Mouse (Mus musculus): ENCODE data around the gene Caap1.

The Caap1 gene

GRCm38 (mm10) chr4:94556265-94557054 is at the start of gene Caap1, which contains the start of gene Gm10306:
Gene Caap1, minus strand, starts transcription at chr4:94556796.
Gene Gm10306, plus strand, starts transcription at chr4:94556546.
- peak; percentile 95 for DNase-seq (ENCODE audit: extremely low spot score)

- DNase-seq (ENCODE audit: extremely low spot score): no peak
Measured at GRCm38 (mm10) chr4:94605591-94605990, 49.0 kb upstream of the Caap1 start.

DNA sequence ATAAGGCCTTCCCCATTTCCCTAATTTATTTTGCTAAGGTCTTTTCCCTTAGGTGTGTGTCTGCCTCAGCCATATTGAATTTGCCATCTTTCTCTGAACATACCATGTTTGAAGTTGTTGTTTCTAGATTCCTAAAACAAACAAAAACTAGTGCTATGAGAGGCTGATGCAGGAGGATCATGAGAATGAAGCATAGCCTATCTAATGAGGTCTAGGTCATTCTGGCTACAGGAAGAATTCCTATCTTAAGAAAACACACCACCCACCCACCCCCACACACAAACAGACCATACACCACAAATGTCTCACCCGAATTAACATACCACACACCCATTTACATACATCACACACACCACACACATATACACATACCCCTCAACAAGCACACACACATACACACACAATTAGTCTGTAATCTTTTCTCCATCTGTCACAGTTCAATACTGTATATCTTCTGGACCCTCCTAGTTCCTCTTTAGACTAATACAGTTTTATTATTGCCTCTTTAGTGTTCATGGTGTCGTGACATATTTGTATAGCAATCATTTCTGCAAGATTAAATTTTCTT is 47.9 kb upstream of the Caap1 start:
- DNase-seq (ENCODE audit: extremely low spot score): no peak

DNA sequence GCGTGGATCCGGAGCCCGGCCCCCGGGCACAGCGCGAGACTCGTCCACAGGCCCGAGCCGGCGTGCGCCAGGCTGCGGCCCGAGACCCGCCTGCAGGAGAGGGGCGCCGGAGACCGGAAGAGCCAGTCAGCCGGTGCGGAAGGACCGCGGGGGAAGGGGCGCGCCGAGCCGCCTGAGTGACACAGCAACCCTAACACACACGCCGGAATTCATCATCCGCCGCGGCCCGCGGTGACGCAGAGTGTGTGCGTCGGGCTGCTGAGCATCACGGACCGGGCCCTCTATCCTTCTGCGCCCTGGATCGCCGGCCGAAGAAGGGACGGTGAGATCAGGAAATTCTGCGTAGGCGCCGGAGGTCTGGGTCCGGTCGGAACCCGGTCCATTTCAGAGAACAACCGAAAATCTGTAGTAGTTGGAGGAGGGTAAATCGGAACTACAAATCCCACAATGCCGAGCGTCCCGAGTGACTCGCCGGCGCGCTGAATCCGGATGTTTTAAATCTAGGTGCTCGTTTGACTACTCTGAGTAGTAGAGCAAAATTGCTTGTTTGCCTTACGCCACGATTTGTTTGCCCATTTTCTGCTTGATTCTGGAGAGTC is 46.5 kb upstream of the Caap1 start, which contains the start of gene Plaa:
Gene Plaa (minus strand): TSS at position 214 of the 599 bp plus-strand sequence.
- peak; percentile 94 for DNase-seq (ENCODE audit: extremely low spot score)

- DNase-seq (ENCODE audit: extremely low spot score): no peak
Measured at GRCm38 (mm10) chr4:94602496-94603030, 46.0 kb upstream of the Caap1 start.

GRCm38 (mm10) chr4:94601395-94601794 is 44.8 kb upstream of the Caap1 start:
- DNase-seq (ENCODE audit: extremely low spot score): no peak

DNA sequence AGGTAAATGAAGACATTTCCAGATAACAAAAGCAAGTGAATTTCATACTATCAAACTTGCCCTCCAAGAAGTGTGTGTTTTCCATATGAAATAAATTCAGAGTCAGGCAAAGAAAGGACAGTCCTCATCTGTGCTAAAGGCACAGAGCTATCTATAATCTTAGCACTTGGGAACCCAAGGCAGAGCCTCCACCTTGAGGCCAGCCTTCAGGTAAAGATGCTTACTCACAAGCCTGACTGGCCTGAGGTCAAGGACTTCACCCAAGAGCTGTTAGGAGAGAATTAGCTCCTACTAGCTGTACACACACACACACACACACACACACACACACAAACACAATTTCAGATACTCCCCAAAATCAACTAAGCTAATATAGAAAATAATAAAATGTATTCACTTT is 36.1 kb upstream of the Caap1 start:
- no peak for DNase-seq (ENCODE audit: extremely low spot score)

- DNase-seq (ENCODE audit: extremely low spot score): no peak
Measured at GRCm38 (mm10) chr4:94591765-94592381, 35.3 kb upstream of the Caap1 start.

DNA sequence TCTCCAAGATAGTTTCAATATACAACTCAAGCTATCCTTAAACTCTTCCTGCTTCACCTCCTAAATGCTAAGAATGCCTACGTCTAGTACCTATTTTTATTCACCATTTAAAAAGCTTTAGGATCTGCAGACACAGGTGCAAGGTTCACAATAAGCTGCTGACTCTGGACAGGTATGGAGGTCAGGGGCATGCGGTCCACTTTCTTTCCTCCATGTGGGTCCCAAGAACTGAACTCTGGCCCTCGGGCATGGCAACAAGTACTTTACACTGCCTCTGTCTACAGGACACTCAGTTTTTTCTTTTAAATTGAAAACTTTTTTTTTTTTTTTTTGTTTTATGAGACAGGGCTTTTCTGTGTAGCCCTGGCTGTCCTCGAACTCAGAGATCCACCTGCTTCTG is 16.1 kb upstream of the Caap1 start:
- DNase-seq (ENCODE audit: extremely low spot score): no peak

DNA sequence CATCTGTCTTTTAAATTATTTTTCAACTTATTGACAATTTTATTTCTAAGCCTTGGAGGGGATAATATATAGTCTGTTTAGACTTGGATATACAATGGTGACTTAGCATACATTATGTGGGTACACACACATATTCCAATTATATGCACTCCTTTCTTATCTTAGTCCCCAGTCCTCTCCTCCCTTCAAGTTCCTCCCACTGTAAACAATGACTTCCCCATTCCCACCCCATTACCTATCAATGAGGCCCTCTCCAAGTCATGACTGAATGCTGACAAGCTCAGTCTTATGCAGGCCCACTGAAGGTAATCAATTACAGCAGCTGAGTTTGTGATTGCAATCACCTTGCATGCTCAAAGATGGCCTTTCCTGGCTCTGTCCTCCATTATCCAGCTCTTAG is 7.7 kb upstream of the Caap1 start:
- DNase-seq (ENCODE audit: extremely low spot score): no peak

DNA sequence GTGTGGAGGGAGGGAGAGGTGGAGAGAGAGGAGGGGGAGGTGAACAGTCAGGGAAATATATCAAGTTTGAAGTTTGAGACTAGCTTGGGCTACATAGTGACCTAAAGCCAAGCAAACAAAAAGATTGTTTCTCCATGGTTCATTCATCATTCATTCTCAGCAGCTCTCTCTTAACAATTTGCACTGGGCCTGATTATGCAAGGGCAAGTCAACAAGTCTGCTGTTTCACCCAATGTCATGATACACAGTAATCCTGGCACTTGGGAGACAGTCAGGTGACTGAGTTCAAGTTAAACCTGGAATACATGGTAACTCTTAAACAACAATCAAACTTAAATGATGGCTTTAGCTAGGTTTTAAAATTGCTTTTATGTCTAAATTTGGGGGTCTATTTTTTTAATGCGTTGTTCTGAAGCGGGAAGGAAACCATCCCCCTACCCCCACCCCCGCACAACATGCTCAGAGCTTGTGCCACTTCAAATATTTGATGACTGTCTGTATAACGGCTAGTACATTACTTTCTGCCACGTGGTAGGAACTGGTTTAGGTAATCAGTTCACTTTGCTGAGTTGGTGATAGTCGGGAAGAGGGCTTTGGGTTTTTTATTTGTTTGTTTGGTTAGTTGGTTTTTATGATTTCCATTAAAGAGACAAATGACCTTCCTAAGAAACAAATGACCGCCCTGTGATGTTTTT is 5.5 kb upstream of the Caap1 start:
- DNase-seq (ENCODE audit: extremely low spot score): no peak

DNA sequence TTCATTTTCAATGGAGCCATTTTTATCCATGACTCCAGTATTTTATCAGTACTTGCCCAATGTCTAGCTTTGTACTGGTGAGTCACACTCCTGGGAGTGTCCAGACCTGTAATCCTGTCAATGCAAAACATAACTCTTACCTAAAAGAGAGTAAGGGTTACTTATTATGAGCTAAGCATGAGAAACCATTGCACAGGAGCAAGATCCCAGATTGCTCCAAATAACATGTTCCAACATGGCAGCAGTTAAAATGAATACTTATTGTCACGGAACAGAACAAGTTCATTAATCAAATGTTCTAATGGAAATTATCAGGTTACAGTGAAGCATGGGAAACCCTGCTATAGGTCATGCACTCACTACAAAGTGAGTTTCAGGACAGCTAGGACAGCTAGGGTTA is 3.7 kb upstream of the Caap1 start:
- no peak for DNase-seq (ENCODE audit: extremely low spot score)

DNA sequence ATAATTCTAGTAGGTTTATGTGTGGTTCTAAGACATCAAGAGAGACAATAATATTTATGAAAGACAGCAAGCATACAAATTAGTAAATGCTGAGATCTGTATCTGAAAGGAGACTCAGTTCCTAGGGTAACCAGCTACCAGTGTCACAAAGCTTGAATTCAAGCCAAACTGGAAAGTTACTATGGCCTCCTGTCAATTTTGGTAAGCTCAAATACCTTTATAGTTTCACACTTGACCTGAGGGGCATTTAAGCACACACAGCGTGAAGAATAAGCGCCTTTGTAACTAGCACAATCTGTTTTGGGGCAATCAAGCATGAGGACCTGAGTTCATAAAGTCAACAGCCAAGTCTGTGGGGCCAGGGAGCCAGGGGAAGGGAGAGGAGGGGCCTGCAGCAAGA is 2.7 kb upstream of the Caap1 start:
- peak; percentile 27 for DNase-seq (ENCODE audit: extremely low spot score)

- no peak for DNase-seq (ENCODE audit: extremely low spot score)
Measured at GRCm38 (mm10) chr4:94557145-94557544, 549 bp upstream of the Caap1 start.

DNA sequence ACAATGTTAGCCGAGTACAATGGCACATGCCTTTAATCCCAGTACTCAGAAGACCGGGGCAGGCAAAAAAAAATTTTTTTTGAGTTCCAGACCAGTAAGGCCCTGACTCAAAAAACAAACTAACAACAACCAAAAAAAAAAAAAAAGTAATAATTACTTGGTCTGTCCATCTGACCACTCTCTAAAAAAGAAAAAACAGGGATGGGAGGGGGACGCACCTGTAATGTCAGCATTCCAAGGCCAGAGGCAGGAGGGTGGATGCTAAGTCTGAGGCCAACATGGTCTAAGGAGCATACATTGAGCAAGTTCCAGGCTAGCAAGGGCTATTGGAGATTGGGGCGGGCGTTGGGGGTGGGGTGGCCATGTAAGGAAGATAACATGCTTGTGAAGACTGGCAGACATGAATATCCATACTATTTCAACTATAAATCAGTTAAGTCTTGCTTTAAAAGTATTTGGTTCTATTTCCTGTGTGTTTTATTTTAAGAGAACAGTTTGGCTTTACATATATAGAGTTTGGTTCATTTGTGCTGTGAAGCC is 1.6 kb downstream of the Caap1 start:
- no peak for DNase-seq (ENCODE audit: extremely low spot score)

DNA sequence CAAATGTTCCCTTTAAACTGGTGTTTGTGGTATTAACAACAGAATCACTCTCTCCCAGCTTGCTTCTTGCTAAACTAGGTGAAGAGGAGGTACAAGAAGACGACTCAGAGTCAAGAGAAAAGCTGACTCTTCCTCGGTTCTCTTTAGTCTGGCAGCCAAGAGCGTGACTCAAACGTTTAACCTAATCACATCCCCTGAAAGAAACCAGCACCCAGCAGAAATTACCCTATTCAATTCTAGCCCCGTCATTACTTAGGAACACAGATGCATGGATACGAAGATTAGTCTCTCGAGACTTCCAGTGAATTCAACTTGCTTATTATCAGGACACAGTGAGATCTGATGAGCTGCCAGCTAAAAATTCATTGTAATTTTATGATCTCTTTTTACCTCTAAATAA is 12.3 kb downstream of the Caap1 start:
- no peak for DNase-seq (ENCODE audit: extremely low spot score)

DNA sequence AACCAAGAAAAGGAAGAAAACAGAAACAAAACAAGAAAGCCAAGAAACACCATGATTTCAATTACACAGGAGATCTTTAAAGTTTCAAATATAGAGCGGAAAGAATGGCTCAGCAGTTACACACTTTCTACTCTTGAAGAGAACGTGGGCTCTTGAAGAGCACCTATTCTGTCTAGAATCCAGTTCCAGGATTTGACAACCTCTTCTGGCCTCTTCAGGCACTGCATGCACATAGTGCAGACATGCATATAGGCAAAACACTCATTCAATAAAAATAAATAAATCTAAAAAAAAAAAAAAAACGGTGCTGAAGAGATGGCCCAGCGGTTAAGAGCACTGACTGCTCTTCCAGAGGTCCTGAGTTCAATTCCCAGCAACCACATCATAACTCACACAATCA is 13.6 kb downstream of the Caap1 start:
- DNase-seq (ENCODE audit: extremely low spot score): no peak

DNA sequence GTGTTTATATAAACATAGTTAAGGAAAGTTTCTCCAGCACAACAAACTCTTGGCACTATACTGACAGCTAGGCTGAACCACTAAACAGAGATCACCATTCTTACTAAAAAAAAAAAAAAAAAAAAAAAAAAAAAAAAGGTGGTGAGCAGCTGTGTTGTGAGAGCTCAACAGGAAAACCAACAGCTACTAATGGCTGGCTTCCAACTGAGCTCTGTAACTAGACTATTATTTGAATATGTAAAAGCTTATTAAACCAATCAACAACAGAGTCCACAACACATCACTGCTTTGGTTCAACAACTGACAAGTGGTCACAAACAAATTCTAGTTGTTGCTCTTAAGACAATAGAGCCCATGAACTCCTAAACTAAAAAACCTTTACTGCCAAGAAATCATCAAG is 23.4 kb downstream of the Caap1 start:
- DNase-seq (ENCODE audit: extremely low spot score): no peak

DNA sequence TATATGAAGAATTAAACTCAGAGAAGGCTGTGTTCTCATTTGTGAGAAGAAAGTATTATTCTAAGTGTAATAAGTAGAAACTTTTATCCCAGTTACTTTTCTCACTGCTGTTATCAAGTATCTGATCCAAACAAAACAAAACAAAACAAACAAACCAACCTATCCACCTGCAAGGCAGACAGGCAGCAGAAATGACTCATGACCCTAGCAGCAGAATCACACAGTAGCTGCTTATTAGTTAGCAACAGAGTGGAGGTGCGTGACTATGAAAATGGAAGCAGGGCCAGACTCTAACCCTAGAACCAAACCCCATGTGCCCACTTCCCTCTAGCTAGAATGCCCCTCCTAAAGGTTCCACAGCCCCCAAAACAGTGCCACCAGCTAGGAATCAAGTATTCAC is 27.1 kb downstream of the Caap1 start:
- DNase-seq (ENCODE audit: extremely low spot score): no peak

GRCm38 (mm10) chr4:94523321-94523720 is 33.3 kb downstream of the Caap1 start:
- no peak for DNase-seq (ENCODE audit: extremely low spot score)

DNA sequence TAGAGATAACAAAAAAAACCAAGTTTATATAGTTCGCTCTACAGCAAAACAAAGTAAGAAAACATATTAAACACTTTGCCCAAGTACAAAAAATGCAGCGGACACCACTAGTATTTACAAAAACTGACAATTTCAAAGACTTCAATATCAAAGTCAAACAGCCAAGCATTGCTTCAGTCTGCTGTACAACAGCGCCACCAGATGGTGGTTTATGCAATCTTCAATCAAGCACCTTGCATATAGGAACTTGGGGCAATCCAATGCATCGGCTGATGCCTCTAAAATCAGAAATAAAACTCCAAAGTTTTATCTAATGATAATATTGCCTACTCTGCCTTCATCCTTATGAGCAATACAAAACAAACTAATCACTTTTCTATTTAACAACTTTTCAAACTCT is 39.0 kb downstream of the Caap1 start:
- peak; percentile 36 for DNase-seq (ENCODE audit: extremely low spot score)
